Mouse (Mus musculus) retina, adult 2 months (tissue): ENCODE measurements at regions not wholly inside any gene's neighbourhood (a gene's known extent, or its start where the extent isn't known, plus 50 kb on each side); places are given as distances from the start of the nearest gene placed in this dataset.

ENCODE experiments used
- DNase-seq: peaks from one replicate; pipeline ENCODE4 v3.0.0-alpha.2; 2012; ENCODE audit warnings: low read depth, low spot score

DNA sequence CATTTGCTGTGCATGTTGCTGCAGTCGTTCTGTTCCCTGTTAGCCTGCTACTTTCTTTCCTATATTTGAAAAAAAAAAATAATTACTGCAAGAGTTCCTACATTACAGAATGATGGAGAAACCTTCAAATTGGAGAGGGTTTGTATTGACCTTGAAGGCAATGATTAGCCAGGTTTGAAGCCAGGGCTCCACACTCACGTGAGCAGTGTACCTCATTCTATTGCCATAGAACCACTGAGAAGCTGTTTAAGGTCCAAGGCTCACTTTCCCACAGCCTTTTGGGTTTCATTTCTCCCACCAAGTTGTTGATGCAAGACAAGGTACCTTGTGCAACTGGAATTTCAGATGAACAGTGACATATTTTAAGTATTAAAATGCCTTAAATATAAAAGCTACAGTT is 1095.2 kb downstream of the Car8 start:
- DNase-seq = no peak

DNA sequence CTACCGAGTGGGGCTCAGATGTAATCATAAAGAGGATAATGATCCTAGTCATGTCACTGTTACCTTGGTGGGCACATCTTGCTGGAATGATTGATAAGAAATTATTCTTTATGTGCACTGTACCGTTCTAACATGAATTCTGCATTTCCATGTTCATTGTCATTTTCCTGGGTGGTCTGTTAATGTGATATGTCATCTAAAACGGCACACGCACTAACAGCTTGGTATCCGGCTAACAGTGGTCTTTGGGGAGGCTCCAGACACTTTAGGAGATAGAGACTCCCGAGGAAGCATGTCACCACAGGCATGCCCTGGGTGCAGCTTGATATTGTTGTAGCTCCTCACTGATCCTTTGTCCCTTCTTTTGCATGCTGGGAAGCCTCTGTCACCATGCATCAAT is 1096.1 kb downstream of the Car8 start:
- no peak for DNase-seq

DNA sequence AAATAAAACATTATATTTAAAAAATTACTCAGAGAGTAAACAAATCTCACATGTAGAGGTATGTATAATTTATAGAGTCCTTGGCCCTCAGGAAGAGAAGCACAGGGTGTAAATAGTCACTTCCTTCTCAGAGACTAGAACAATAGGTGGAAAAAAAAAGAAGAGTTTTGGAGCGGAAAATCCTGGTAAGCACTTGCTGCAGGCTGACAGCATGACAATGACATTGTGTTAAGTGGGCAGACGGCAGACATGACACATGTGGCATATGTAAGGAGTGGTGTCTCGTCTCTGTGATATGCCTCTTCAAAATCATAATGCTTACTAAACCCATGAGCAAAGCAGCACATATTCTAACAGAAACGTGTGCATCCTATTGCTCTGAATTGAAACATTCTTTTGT is 1126.7 kb downstream of the Car8 start:
- no peak for DNase-seq

DNA sequence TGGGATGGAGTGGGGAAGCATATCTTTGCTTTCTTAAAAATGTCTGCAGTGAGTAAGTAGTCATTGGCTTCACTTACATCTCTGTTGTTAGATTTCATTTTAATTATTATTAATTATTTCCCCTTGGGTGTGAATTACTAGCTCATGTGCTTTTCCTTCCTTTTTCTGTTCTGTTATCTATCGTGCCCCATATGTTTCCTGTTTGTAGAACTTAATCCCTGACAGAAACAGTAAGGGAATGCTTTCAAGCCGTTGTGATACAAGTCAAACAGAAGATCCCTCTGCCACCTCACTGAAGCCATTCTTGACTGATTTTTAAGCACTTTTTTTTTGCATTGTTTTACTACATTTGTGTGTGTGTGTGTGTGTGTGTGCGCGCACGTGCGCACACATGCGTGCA is 1145.9 kb downstream of the Car8 start:
- no peak for DNase-seq

DNA sequence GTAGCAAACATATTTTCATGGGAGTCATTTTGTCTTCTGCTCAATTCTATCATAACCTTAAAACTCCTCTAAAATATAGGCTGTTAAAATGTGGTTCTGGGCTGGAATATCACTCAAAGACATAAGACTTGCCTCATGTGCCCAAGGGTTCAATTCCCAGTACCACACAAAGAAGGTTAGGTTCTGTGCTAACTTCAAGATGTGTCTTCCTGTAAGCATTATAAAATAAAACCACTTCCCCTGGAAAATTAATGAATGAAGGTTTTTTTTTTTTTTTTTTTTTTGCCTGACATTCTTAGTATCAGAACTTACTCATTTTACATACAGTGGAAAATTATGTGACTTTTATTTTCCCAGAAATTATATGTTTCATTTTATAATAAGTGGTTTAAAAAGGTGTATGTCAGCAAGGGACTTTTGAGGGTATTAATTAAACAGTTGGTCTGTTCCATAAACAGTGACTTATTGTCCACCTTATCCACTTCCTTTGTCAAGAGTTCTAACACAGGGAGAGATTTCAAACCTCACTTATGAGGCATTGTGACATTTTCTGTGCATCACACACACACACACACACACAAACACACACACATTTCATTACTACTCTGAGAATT is 1147.5 kb downstream of the Car8 start:
- no peak for DNase-seq
